Comparison of ENCODE assay signal across 11 mouse cellular contexts in the genomic region with DNA sequence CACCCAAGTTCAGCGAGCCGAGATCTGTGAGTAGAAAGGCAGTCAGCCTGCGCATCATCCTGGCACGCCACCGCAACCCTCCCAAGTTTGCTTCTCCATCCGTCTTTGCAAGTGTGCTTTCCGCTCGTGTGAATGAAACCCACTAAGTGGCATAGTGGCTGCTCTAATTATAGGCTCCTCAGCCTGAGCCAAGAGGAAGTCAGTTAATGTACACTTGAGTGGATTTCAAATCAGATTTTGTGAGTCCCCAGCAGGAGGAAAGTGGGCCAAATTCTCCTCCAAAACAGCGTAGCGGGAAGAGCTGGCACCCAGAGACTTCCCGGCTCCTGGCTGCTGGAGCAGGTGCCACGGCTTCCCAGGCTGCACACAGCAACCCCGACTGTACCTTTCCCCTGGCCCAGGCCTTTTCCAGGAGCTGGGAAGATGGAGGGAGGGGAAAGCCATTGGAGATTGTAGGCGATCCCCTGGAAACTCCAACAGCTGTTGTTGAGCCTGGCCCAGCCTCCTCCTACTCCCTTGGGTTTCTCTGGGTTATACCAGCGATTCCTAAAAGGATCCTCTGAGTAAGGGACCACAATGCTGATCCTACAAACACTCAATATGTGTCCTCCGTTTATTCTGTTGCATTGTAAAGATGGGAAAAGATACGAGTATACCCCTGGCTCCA.
A peak's percentile ranks its signal among the peaks of the same experiment; 100 is the strongest.
DNase-seq lines count a peak whose midpoint lies in the region; ATAC-seq lines count a peak whose summit lies in the region.
"Had no signal": no experiment of that assay in that cellular context is flagged by ENCODE, and none has a peak within 500 bp of the region (broad histone marks: within the 10 kb centered on the region; RNA-seq: fewer than 3 reads in every experiment).

No protein-coding gene starts in this region.

- WGBS in hindbrain, embryonic 10.5 days = 84% methylated on average over 17 of the region's 17 CpGs
- WGBS in hindbrain, embryonic 11.5 days = 82% methylated on average over 17 of the region's 17 CpGs
- 27% methylated on average over 17 of the region's 17 CpGs for WGBS in forebrain, embryonic 15.5 days

- no peak overlapping the region for H3K4me3 ChIP-seq in hindbrain, embryonic 10.5 days
- H3K4me3 ChIP-seq in hindbrain, embryonic 11.5 days (ENCODE audit: low read depth, low read length) = no peak overlapping the region
- H3K4me3 ChIP-seq in forebrain, embryonic 15.5 days = no peak overlapping the region
- H3K4me3 ChIP-seq: heart, embryonic 15.5 days; limb, embryonic 13.5 days; megakaryocyte, embryonic 14.5 days had no signal

- ATAC-seq in hindbrain, embryonic 11.5 days (ENCODE audit: low FRiP score) = no peak
- peak; percentile 79 for ATAC-seq in forebrain, embryonic 15.5 days (replicated peaks)

- no peak overlapping the region for H3K4me2 ChIP-seq in hindbrain, embryonic 11.5 days (replicated peaks; ENCODE audit: low read depth, low read length)
- H3K4me2 ChIP-seq in forebrain, embryonic 15.5 days (replicated peaks) = peak overlapping the region; percentile 14; the same call in 1 of the 2 replicates
- H3K4me2 ChIP-seq: heart, embryonic 15.5 days; limb, embryonic 13.5 days had no signal

- H3K27me3 ChIP-seq in hindbrain, embryonic 10.5 days (ENCODE audit: insufficient read depth, poor library complexity, severe bottlenecking) = peaks cover 6% of the 10 kb centered on the region; the same call in 1 of the 2 replicates
- H3K27me3 ChIP-seq in hindbrain, embryonic 11.5 days (ENCODE audit: control insufficient read depth, insufficient read depth, low read length) = 0 out of 2 replicates have a peak, but pooled peaks cover 2% of the 10 kb centered on the region
- no peaks in the 10 kb centered on the region for H3K27me3 ChIP-seq in forebrain, embryonic 15.5 days

- 0 out of 2 replicates have a peak overlapping the region, but pooled peaks have one; percentile 12 for H3K27ac ChIP-seq in hindbrain, embryonic 10.5 days
- H3K27ac ChIP-seq in hindbrain, embryonic 11.5 days (ENCODE audit: low read depth, low read length) = no peak overlapping the region
- H3K27ac ChIP-seq in forebrain, embryonic 15.5 days (replicated peaks) = peak overlapping the region; percentile 92
- H3K27ac ChIP-seq: heart, embryonic 15.5 days; limb, embryonic 13.5 days had no signal

- no peak overlapping the region for H3K9ac ChIP-seq in hindbrain, embryonic 11.5 days (ENCODE audit: low read depth, low read length)
- H3K9ac ChIP-seq in forebrain, embryonic 15.5 days (replicated peaks) = no peak overlapping the region
- H3K9ac ChIP-seq: heart, embryonic 15.5 days; limb, embryonic 13.5 days had no signal

- H3K9me3 ChIP-seq in hindbrain, embryonic 10.5 days = no peaks in the 10 kb centered on the region
- H3K9me3 ChIP-seq in hindbrain, embryonic 11.5 days (ENCODE audit: control insufficient read depth, low read length) = no peaks in the 10 kb centered on the region
- H3K9me3 ChIP-seq in forebrain, embryonic 15.5 days = no peaks in the 10 kb centered on the region
- H3K9me3 ChIP-seq: heart, embryonic 15.5 days; limb, embryonic 13.5 days had no signal

- H3K36me3 ChIP-seq in hindbrain, embryonic 10.5 days = no peaks in the 10 kb centered on the region
- no peaks in the 10 kb centered on the region for H3K36me3 ChIP-seq in hindbrain, embryonic 11.5 days (ENCODE audit: control insufficient read depth, insufficient read depth, low read length)
- no peaks in the 10 kb centered on the region for H3K36me3 ChIP-seq in forebrain, embryonic 15.5 days
- H3K36me3 ChIP-seq: heart, embryonic 15.5 days; limb, embryonic 13.5 days had no signal

- H3K4me1 ChIP-seq in hindbrain, embryonic 10.5 days (replicated peaks) = peaks cover 9% of the 10 kb centered on the region
- H3K4me1 ChIP-seq in hindbrain, embryonic 11.5 days (replicated peaks; ENCODE audit: control insufficient read depth, insufficient read depth, low read length) = peaks cover 2% of the 10 kb centered on the region; the same call in 1 of the 2 replicates
- H3K4me1 ChIP-seq in forebrain, embryonic 15.5 days = peaks cover 48% of the 10 kb centered on the region
- H3K4me1 ChIP-seq: heart, embryonic 15.5 days; limb, embryonic 13.5 days; megakaryocyte, embryonic 14.5 days had no signal

- no peak for DNase-seq in hindbrain, embryonic 10.5 days (ENCODE audit: low spot score)
- no peak for DNase-seq in hindbrain, embryonic 11.5 days (ENCODE audit: low spot score)
- peak; percentile 33 to 52 for DNase-seq in layer of hippocampus, postnatal 36 days
- peak; percentile 67 for DNase-seq in right cerebral cortex, postnatal 25 days
- DNase-seq in kidney, adult 9 months = no peak
- DNase-seq in kidney, adult 18-20 months = no peak
- DNase-seq in thymus, adult 18-20 months = no peak

Comparison
In these comparisons a context has a peak if more than half of its experiments do, and no peak if none do; other contexts are left out.
1. DNase-seq: peak in layer of hippocampus, postnatal 36 days (2 of 2) and right cerebral cortex, postnatal 25 days (single experiment); none in hindbrain, embryonic 10.5 days (single experiment), hindbrain, embryonic 11.5 days (single experiment), kidney, adult 9 months (single experiment), kidney, adult 18-20 months (single experiment) and thymus, adult 18-20 months (0 of 2).